Mouse (Mus musculus): ENCODE measurements around the gene Vmn1r43. TPM values are rescaled to one million over a fixed set of nuclear protein-coding genes. Genes with fewer than 3 reads are reported as not detected.
"Not testable (repeated sequence)": the region's sequence is repeated elsewhere in the genome, so short reads cannot be mapped to it uniquely, and the experiment has no call there.

The Vmn1r43 gene
- not detected in 2 replicates for polyA plus RNA-seq (2015; fragmentation: Nextera tagmentation; extraction: Ambion mirVana)

- not testable (repeated sequence) for H3K4me2 ChIP-seq (ENCODE audit: low read depth, low read length); H3K27ac ChIP-seq (ENCODE audit: low read length); H3K36me3 ChIP-seq (ENCODE audit: control insufficient read depth, insufficient read depth); H3K27me3 ChIP-seq (ENCODE audit: control insufficient read depth, insufficient read depth, low read length); H3K4me3 ChIP-seq (ENCODE audit: low read length); H3K9me3 ChIP-seq (replicated peaks; ENCODE audit: control insufficient read depth, low read length); H3K4me1 ChIP-seq (ENCODE audit: control insufficient read depth, insufficient read depth, low read length); H3K9ac ChIP-seq (ENCODE audit: low read length); ATAC-seq (replicated peaks; ENCODE audit: extremely low read depth, insufficient read depth, low FRiP score)
- 75% methylated on average over 3 of the region's 3 CpGs for WGBS
These were observed at the start of gene Vmn1r43, which contains the start of gene Vmn1r42 for GRCm38 (mm10) chr6:89876313-89876712. Gene Vmn1r43 (minus strand): TSS chr6:89876413. Gene Vmn1r42 (minus strand): TSS chr6:89876413.

- Histone ChIP-seq H3K4me1 (ENCODE audit: control insufficient read depth, insufficient read depth, low read length) (no peaks in the 10 kb centered on the region), H3K4me3 (ENCODE audit: low read length) (no peak overlapping the region), H3K9ac (ENCODE audit: low read length) (no peak overlapping the region), H3K4me2 (ENCODE audit: low read depth, low read length) (no peak overlapping the region), H3K36me3 (ENCODE audit: control insufficient read depth, insufficient read depth) (no peaks in the 10 kb centered on the region), H3K27ac (ENCODE audit: low read length) (no peak overlapping the region), H3K27me3 (ENCODE audit: control insufficient read depth, insufficient read depth, low read length) (no peaks in the 10 kb centered on the region), H3K9me3 (replicated peaks; ENCODE audit: control insufficient read depth, low read length) (no peaks in the 10 kb centered on the region; the same call in 1 of the 2 replicates)
- WGBS, result 44% methylated on average over 2 of the region's 2 CpGs
- no peak for ATAC-seq (replicated peaks; ENCODE audit: extremely low read depth, insufficient read depth, low FRiP score)
These were observed 7.6 kb upstream of the Vmn1r43 start for GRCm38 (mm10) chr6:89883812-89884211.

GRCm38 (mm10) chr6:89883360-89883759, 7.1 kb upstream of the Vmn1r43 start, which contains the start of gene Vmn1r44:
Gene Vmn1r44 (plus strand): TSS chr6:89883660.
- no peak for ATAC-seq (replicated peaks; ENCODE audit: extremely low read depth, insufficient read depth, low FRiP score)
- Histone ChIP-seq H3K9me3 (replicated peaks; ENCODE audit: control insufficient read depth, low read length) (no peaks in the 10 kb centered on the region; the same call in 1 of the 2 replicates), H3K9ac (ENCODE audit: low read length) (no peak within 1 kb of the TSS), H3K27me3 (ENCODE audit: control insufficient read depth, insufficient read depth, low read length) (no peaks in the 10 kb centered on the region), H3K4me2 (ENCODE audit: low read depth, low read length) (no peak within 1 kb of the TSS), H3K4me3 (ENCODE audit: low read length) (no peak within 1 kb of the TSS), H3K36me3 (ENCODE audit: control insufficient read depth, insufficient read depth) (no peaks in the 10 kb centered on the region), H3K27ac (ENCODE audit: low read length) (no peak within 1 kb of the TSS), H3K4me1 (ENCODE audit: control insufficient read depth, insufficient read depth, low read length) (no peaks in the 10 kb centered on the region)
- WGBS, result 63% methylated on average over 1 of the region's 1 CpGs

GRCm38 (mm10) chr6:89880867-89881266, 4.7 kb upstream of the Vmn1r43 start:
- no peak overlapping the region for H3K4me2 ChIP-seq (ENCODE audit: low read depth, low read length)
- H3K9me3 ChIP-seq (replicated peaks; ENCODE audit: control insufficient read depth, low read length), result no peaks in the 10 kb centered on the region; the same call in 1 of the 2 replicates
- no peak overlapping the region for H3K9ac ChIP-seq (ENCODE audit: low read length)
- no peaks in the 10 kb centered on the region for H3K4me1 ChIP-seq (ENCODE audit: control insufficient read depth, insufficient read depth, low read length)
- ATAC-seq (replicated peaks; ENCODE audit: extremely low read depth, insufficient read depth, low FRiP score), result no peak
- H3K36me3 ChIP-seq (ENCODE audit: control insufficient read depth, insufficient read depth), result no peaks in the 10 kb centered on the region
- no peak overlapping the region for H3K4me3 ChIP-seq (ENCODE audit: low read length)
- no peak overlapping the region for H3K27ac ChIP-seq (ENCODE audit: low read length)
- no peaks in the 10 kb centered on the region for H3K27me3 ChIP-seq (ENCODE audit: control insufficient read depth, insufficient read depth, low read length)

GRCm38 (mm10) chr6:89876963-89877362, 750 bp upstream of the Vmn1r43 start:
- H3K9me3 ChIP-seq (replicated peaks; ENCODE audit: control insufficient read depth, low read length), result no peaks in the 10 kb centered on the region; the same call in 1 of the 2 replicates
- H3K4me2 ChIP-seq (ENCODE audit: low read depth, low read length), result no peak overlapping the region
- H3K36me3 ChIP-seq (ENCODE audit: control insufficient read depth, insufficient read depth), result no peaks in the 10 kb centered on the region
- ATAC-seq (replicated peaks; ENCODE audit: extremely low read depth, insufficient read depth, low FRiP score), result no peak
- 54% methylated on average over 2 of the region's 2 CpGs for WGBS
- no peak overlapping the region for H3K9ac ChIP-seq (ENCODE audit: low read length)
- no peaks in the 10 kb centered on the region for H3K4me1 ChIP-seq (ENCODE audit: control insufficient read depth, insufficient read depth, low read length)
- no peak overlapping the region for H3K27ac ChIP-seq (ENCODE audit: low read length)
- no peak overlapping the region for H3K4me3 ChIP-seq (ENCODE audit: low read length)
- H3K27me3 ChIP-seq (ENCODE audit: control insufficient read depth, insufficient read depth, low read length), result no peaks in the 10 kb centered on the region

- no peaks in the 10 kb centered on the region for H3K4me1 ChIP-seq (ENCODE audit: control insufficient read depth, insufficient read depth, low read length)
- 83% methylated on average over 2 of the region's 2 CpGs for WGBS
- H3K27ac ChIP-seq (ENCODE audit: low read length), result no peak overlapping the region
- peaks cover 18% of the 10 kb centered on the region for H3K9me3 ChIP-seq (replicated peaks; ENCODE audit: control insufficient read depth, low read length)
- no peak overlapping the region for H3K4me2 ChIP-seq (ENCODE audit: low read depth, low read length)
- no peaks in the 10 kb centered on the region for H3K36me3 ChIP-seq (ENCODE audit: control insufficient read depth, insufficient read depth)
- no peak for ATAC-seq (replicated peaks; ENCODE audit: extremely low read depth, insufficient read depth, low FRiP score)
- no peaks in the 10 kb centered on the region for H3K27me3 ChIP-seq (ENCODE audit: control insufficient read depth, insufficient read depth, low read length)
- no peak overlapping the region for H3K9ac ChIP-seq (ENCODE audit: low read length)
- no peak overlapping the region for H3K4me3 ChIP-seq (ENCODE audit: low read length)
These were observed 8.2 kb downstream of the Vmn1r43 start for GRCm38 (mm10) chr6:89867976-89868375.

- no peak overlapping the region for H3K4me3 ChIP-seq (ENCODE audit: low read length)
- H3K9ac ChIP-seq (ENCODE audit: low read length), result no peak overlapping the region
- no peak for ATAC-seq (replicated peaks; ENCODE audit: extremely low read depth, insufficient read depth, low FRiP score)
- H3K9me3 ChIP-seq (replicated peaks; ENCODE audit: control insufficient read depth, low read length), result peaks cover 19% of the 10 kb centered on the region
- no peaks in the 10 kb centered on the region for H3K36me3 ChIP-seq (ENCODE audit: control insufficient read depth, insufficient read depth)
- H3K4me2 ChIP-seq (ENCODE audit: low read depth, low read length), result no peak overlapping the region
- H3K4me1 ChIP-seq (ENCODE audit: control insufficient read depth, insufficient read depth, low read length), result no peaks in the 10 kb centered on the region
- H3K27ac ChIP-seq (ENCODE audit: low read length), result no peak overlapping the region
- WGBS, result 81% methylated on average over 2 of the region's 2 CpGs
- no peaks in the 10 kb centered on the region for H3K27me3 ChIP-seq (ENCODE audit: control insufficient read depth, insufficient read depth, low read length)
These were observed 8.9 kb downstream of the Vmn1r43 start for GRCm38 (mm10) chr6:89867276-89867675.

- Histone ChIP-seq H3K4me3 (ENCODE audit: low read length) (no peak overlapping the region), H3K36me3 (ENCODE audit: control insufficient read depth, insufficient read depth) (no peaks in the 10 kb centered on the region), H3K9me3 (replicated peaks; ENCODE audit: control insufficient read depth, low read length) (peaks cover 25% of the 10 kb centered on the region), H3K4me2 (ENCODE audit: low read depth, low read length) (no peak overlapping the region), H3K27ac (ENCODE audit: low read length) (no peak overlapping the region), H3K27me3 (ENCODE audit: control insufficient read depth, insufficient read depth, low read length) (no peaks in the 10 kb centered on the region), H3K4me1 (ENCODE audit: control insufficient read depth, insufficient read depth, low read length) (no peaks in the 10 kb centered on the region), H3K9ac (ENCODE audit: low read length) (no peak overlapping the region)
- no peak for ATAC-seq (replicated peaks; ENCODE audit: extremely low read depth, insufficient read depth, low FRiP score)
- 48% methylated on average over 4 of the region's 4 CpGs for WGBS
These were observed 12.4 kb downstream of the Vmn1r43 start for GRCm38 (mm10) chr6:89863792-89864191.

GRCm38 (mm10) chr6:89859839-89860238, 16.4 kb downstream of the Vmn1r43 start:
- H3K27ac ChIP-seq (ENCODE audit: low read length), result no peak overlapping the region
- no peaks in the 10 kb centered on the region for H3K4me1 ChIP-seq (ENCODE audit: control insufficient read depth, insufficient read depth, low read length)
- no peaks in the 10 kb centered on the region for H3K27me3 ChIP-seq (ENCODE audit: control insufficient read depth, insufficient read depth, low read length)
- H3K9ac ChIP-seq (ENCODE audit: low read length), result no peak overlapping the region
- WGBS, result 74% methylated on average over 2 of the region's 2 CpGs
- no peak overlapping the region for H3K4me3 ChIP-seq (ENCODE audit: low read length)
- H3K9me3 ChIP-seq (replicated peaks; ENCODE audit: control insufficient read depth, low read length), result peaks cover 7% of the 10 kb centered on the region
- no peaks in the 10 kb centered on the region for H3K36me3 ChIP-seq (ENCODE audit: control insufficient read depth, insufficient read depth)
- no peak for ATAC-seq (replicated peaks; ENCODE audit: extremely low read depth, insufficient read depth, low FRiP score)
- H3K4me2 ChIP-seq (ENCODE audit: low read depth, low read length), result no peak overlapping the region

Measured in heart, embryonic 16.5 days (tissue).